Mouse (Mus musculus) ES-E14 (cell line): Measurements from ENCODE around the gene Mmp11. TPM values are rescaled to one million over a fixed set of nuclear protein-coding genes. Genes with fewer than 3 reads are reported as not detected.

Experiments used
- DNase-seq: peaks from one replicate; pipeline ENCODE4 v3.0.0-alpha.2; 2013; ENCODE audit warnings: low read depth, low spot score
- H3K27ac ChIP-seq: 2 replicates; pipeline ENCODE4 v1.5.1; 2012; ENCODE audit warnings: low read depth, mild to moderate bottlenecking, low read length, moderate library complexity, mixed read lengths; ENCODE audit not compliant: poor library complexity, insufficient read depth, severe bottlenecking
- H3K36me3 ChIP-seq: 2 replicates; pipeline ENCODE4 v1.6.1; 2012; ENCODE audit warnings: mild to moderate bottlenecking, low read length, moderate library complexity, mixed read lengths; ENCODE audit not compliant: control insufficient read depth, poor library complexity, insufficient read depth, severe bottlenecking
- H3K4me1 ChIP-seq, 2 experiments: fragments of 150-350 bp in 1 of 2; sonication (generic) in 1 of 2; 2 replicates each; pipeline ENCODE4 v1.6.1; 2012; ENCODE audit warnings: low read length in 2 of 2, mild to moderate bottlenecking in 1 of 2, mixed read lengths in 1 of 2; ENCODE audit not compliant: control insufficient read depth in 2 of 2, insufficient read depth in 2 of 2, poor library complexity in 1 of 2
- H3K4me3 ChIP-seq, 2 experiments: fragments of 150-350 bp in 1 of 2; sonication (generic) in 1 of 2; 2 replicates each; pipeline ENCODE4 v1.5.1; 2012; ENCODE audit warnings: low read length in 2 of 2, low read depth in 1 of 2, mild to moderate bottlenecking in 1 of 2, mixed read lengths in 1 of 2; ENCODE audit not compliant: insufficient read depth in 1 of 2, poor library complexity in 1 of 2, severe bottlenecking in 1 of 2
- H3K9ac ChIP-seq: 2 replicates; pipeline ENCODE4 v1.6.1; 2012; ENCODE audit warnings: low read depth, mild to moderate bottlenecking, low read length, mixed read lengths; ENCODE audit not compliant: poor library complexity, insufficient read depth, severe bottlenecking
- H3K9me3 ChIP-seq: fragments of 150-350 bp; sonication (generic); 2 replicates; pipeline ENCODE4 v1.6.1; 2012; ENCODE audit warnings: low read depth, mild to moderate bottlenecking, low read length; ENCODE audit not compliant: control insufficient read depth, insufficient read depth
- CHD2 ChIP-seq: IDR thresholded peaks from 2 replicates; pipeline ENCODE4 v1.6.1; 2014; ENCODE audit warnings: mild to moderate bottlenecking, low read depth, low read length, inconsistent platforms
- HCFC1 ChIP-seq: IDR thresholded peaks from 2 replicates; pipeline ENCODE4 v1.6.1; 2012; ENCODE audit warnings: low read length, inconsistent platforms, borderline replicate concordance; ENCODE audit not compliant: insufficient read depth
- MAFK ChIP-seq: IDR thresholded peaks from 2 replicates; pipeline ENCODE4 v1.6.1; 2014; ENCODE audit warnings: mild to moderate bottlenecking, low read depth, low read length, inconsistent platforms; ENCODE audit not compliant: insufficient read depth
- ZC3H11A ChIP-seq: IDR thresholded peaks from 2 replicates; pipeline ENCODE4 v1.6.1; 2012; ENCODE audit warnings: low read depth, mild to moderate bottlenecking, inconsistent platforms, low read length, borderline replicate concordance
- ZNF384 ChIP-seq: IDR thresholded peaks from 2 replicates; pipeline ENCODE4 v1.6.1; 2012; ENCODE audit warnings: low read depth, low read length, inconsistent platforms
- in situ Hi-C, 2 experiments: fragments of 600-800 bp; cut with MboI; formaldehyde crosslinking; loops; one replicate each; pipeline ENCODE4 v1.15.1; 2025; ENCODE audit warnings: low sequenced_read_pairs in 2 of 2, inconsistent platforms in 1 of 2; ENCODE audit not compliant: unreplicated experiment in 2 of 2
- total RNA-seq: library from RNA; depleted of rRNA; stranded (reverse); fragments of 300-350 nt; gene quantifications from 2 replicates; pipeline ENCODE4 v1.2.3, GENCODE M21; 2012

The Mmp11 gene
- total RNA-seq, 1 experiment: 52.4 TPM

DNA sequence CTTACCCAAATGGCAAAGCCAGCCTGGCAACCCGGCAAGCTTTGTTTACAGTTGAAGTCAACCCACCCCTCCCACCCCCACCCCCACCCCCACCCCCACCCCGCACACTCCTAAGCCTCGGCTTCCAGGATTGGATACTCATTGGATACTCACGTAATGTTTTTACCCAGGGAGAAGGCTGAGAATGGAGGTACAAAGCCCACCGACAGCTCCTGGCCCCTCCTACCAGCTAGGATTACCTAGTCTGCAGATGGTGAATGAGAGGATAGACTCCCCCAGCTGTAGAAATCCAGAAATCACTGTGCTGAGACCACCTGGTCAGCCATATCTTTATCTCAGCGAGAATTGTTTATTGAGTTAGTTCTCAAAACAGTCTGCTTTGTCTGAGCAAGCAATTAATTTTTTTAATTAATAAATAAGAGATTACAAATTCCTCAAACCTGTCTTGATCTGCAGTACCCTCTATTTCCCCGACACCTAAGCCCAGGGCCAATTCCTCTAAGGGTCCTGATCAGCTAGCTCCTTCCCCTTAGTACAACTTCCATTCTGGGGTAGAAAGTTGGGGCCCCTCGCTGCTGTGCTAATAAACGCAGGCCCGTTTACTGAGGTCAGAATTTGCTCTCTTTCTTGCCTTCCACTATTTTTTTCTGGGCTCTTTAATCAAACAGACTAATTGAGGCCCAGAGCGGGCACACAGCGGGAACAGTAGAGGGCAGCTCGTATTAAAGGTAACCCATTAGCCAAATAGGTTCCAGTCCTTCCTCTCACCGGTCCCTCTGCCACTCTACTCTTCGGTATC, 53.7 kb downstream of the Mmp11 start:
- DNase-seq: no peak
- in situ Hi-C loops: no loop called here
- H3K4me3 ChIP-seq: peak overlapping the region; percentile 47 to 64
- peak overlapping the region; percentile 78 for H3K9ac ChIP-seq
- TF ChIP-seq ZC3H11A (no peak), HCFC1 (no peak), ZNF384 (no peak), MAFK (no peak), CHD2 (no peak)
- H3K27ac ChIP-seq: peak overlapping the region; percentile 97
- no peaks in the 10 kb centered on the region for H3K9me3 ChIP-seq
- peaks cover 9% of the 10 kb centered on the region in 2 experiments for H3K4me1 ChIP-seq
- no peaks in the 10 kb centered on the region for H3K36me3 ChIP-seq

DNA sequence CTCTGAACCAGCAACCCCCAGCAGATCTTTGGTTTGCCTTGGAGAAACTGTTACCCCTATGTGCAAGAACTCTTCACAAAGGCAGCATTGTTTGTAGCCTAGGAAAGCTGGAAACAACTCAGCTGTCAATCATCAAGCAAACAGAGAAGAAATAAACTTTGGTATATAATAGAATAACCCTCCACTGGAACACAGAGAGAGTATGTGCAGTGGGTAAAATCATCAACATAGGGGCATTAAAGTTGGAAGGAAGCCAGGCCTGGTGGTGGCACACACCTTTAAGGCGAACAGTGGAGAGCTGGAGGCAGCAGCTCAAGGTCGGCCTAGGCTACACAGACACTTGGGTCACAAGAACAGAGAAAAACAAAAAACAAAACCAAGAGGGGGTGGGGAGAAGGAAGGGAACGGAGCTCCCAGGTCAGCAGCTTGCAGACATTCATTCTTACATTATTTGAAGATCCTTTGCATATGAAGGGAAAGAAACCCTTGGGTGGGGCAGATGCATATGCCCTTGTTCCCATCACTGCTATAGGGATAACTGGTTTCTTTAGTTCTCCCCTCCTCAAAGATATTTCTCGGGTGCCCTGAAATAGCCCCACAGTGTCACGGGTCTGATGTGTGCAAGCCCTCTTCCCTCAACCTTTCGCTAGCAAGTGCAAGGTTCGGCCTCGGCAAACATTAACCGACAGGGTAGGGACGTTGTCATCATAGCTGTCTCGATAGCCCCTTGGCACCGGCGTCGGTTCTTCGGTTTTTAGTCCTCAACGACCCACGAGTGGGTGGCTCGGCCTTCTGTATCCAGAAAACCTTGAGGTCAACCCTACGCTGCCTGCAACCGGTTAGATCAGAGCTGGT, 54.5 kb downstream of the Mmp11 start:
- Histone ChIP-seq H3K27ac (peak overlapping the region; percentile 97), H3K9me3 (no peaks in the 10 kb centered on the region), H3K9ac (peak overlapping the region; percentile 50), H3K4me1 (peaks cover 9% of the 10 kb centered on the region in 2 experiments), H3K4me3 (peak overlapping the region; percentile 43 to 54), H3K36me3 (no peaks in the 10 kb centered on the region)
- TF ChIP-seq ZC3H11A: no peak
- no peak for TF ChIP-seq ZNF384
- no peak for TF ChIP-seq CHD2
- no peak for TF ChIP-seq HCFC1
- no peak for TF ChIP-seq MAFK
- peak; percentile 50 for DNase-seq
- in situ Hi-C loops: no loop called here

GRCm38 (mm10) chr10:75880771-75881577, 55.3 kb downstream of the Mmp11 start:
- peaks cover 9% of the 10 kb centered on the region in 2 experiments for H3K4me1 ChIP-seq
- no peaks in the 10 kb centered on the region for H3K36me3 ChIP-seq
- H3K4me3 ChIP-seq: peak overlapping the region in 1 of 2 experiments; percentile 54; a peak in 2 of 4 replicates
- H3K27ac ChIP-seq: peak overlapping the region; percentile 97
- in situ Hi-C loops: no loop called here
- TF ChIP-seq HCFC1: no peak
- no peak for TF ChIP-seq MAFK
- no peak for TF ChIP-seq ZNF384
- TF ChIP-seq CHD2: no peak
- no peak for TF ChIP-seq ZC3H11A
- H3K9ac ChIP-seq: no peak overlapping the region
- H3K9me3 ChIP-seq: no peaks in the 10 kb centered on the region
- DNase-seq: no peak

DNA sequence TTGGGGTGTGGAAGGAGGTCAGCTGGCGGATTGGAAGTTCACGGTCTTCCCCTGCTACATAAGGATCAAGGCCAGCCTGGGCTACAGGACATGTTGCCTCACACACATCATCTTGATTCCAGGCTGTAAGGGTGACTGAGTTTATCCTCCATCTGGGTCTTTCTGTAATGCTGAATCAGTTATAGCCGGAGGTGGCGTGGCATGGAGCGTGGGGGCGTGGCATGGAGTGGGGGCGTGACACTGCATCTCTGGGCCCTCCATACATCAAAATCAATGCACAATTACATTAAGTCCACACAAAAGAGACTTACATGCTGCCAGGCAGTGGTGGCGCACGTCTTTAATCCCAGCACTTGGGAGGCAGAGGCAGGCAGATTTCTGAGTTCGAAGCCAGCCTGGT, 55.9 kb downstream of the Mmp11 start:
- H3K4me1 ChIP-seq: peaks cover 9% of the 10 kb centered on the region in 2 experiments
- H3K27ac ChIP-seq: peak overlapping the region; percentile 29; the same call in 1 of the 2 replicates
- no peaks in the 10 kb centered on the region for H3K36me3 ChIP-seq
- no peak for TF ChIP-seq ZC3H11A
- TF ChIP-seq HCFC1: no peak
- TF ChIP-seq CHD2: no peak
- no peak for TF ChIP-seq MAFK
- TF ChIP-seq ZNF384: no peak
- in situ Hi-C loops: no loop called here
- H3K9ac ChIP-seq: 0 out of 2 replicates have a peak overlapping the region, but pooled peaks have one; percentile 4
- no peak for DNase-seq
- H3K9me3 ChIP-seq: no peaks in the 10 kb centered on the region
- peak overlapping the region in 1 of 2 experiments; percentile 47; a peak in 2 of 4 replicates for H3K4me3 ChIP-seq
